Mouse (Mus musculus) liver, adult 2 months (tissue): ENCODE results near the gene Sbno2. TPM values are rescaled to one million over a fixed set of nuclear protein-coding genes. Genes with fewer than 3 reads are reported as not detected.

Experiments used
- DNase-seq: peaks from one replicate; pipeline ENCODE4 v3.0.0-alpha.2; 2011; ENCODE audit warnings: low read depth, low spot score; ENCODE audit errors: extremely low read depth
- H3K27ac ChIP-seq: fragments of 200-500 bp; replicated peaks from 2 replicates; pipeline ENCODE4 v1.5.1; 2012; ENCODE audit warnings: low read depth, mild to moderate bottlenecking, control low read depth, inconsistent platforms, low read length; ENCODE audit not compliant: insufficient read depth
- H3K27me3 ChIP-seq: fragments of 200-500 bp; 2 replicates; pipeline ENCODE4 v1.6.1; 2012; ENCODE audit warnings: mild to moderate bottlenecking, moderate library complexity, low read length, inconsistent platforms; ENCODE audit not compliant: control insufficient read depth, insufficient read depth
- H3K36me3 ChIP-seq: fragments of 200-500 bp; 2 replicates; pipeline ENCODE4 v1.6.1; 2012; ENCODE audit warnings: low read length, inconsistent platforms; ENCODE audit not compliant: control insufficient read depth, insufficient read depth
- H3K4me1 ChIP-seq: fragments of 200-500 bp; 2 replicates; pipeline ENCODE4 v1.6.1; 2011; ENCODE audit warnings: low read length; ENCODE audit not compliant: control insufficient read depth, insufficient read depth
- H3K4me3 ChIP-seq: fragments of 200-500 bp; 2 replicates; pipeline ENCODE4 v1.5.1; 2011; ENCODE audit warnings: low read depth, mild to moderate bottlenecking, control low read depth, low read length, moderate library complexity; ENCODE audit not compliant: insufficient read depth
- H3K79me2 ChIP-seq: fragments of 200-500 bp; 2 replicates; pipeline ENCODE4 v1.6.1; 2012; ENCODE audit warnings: inconsistent platforms, mild to moderate bottlenecking, low read length, moderate library complexity; ENCODE audit not compliant: control insufficient read depth, insufficient read depth
- H3K9ac ChIP-seq: fragments of 200-500 bp; 2 replicates; pipeline ENCODE4 v1.6.1; 2012; ENCODE audit warnings: low read depth, mild to moderate bottlenecking, control low read depth, inconsistent platforms, low read length
- CTCF ChIP-seq: fragments of 200-500 bp; IDR thresholded peaks from 2 replicates; pipeline ENCODE4 v1.5.1; 2011; ENCODE audit warnings: low read depth, low read length, control low read depth
- POLR2A ChIP-seq: fragments of 200-500 bp; IDR thresholded peaks from 2 replicates; pipeline ENCODE4 v1.6.1; 2011; ENCODE audit warnings: low read length, control low read depth; ENCODE audit not compliant: insufficient read depth; ENCODE audit errors: extremely low read depth
- WGBS: fragments of 180-500 bp; shearing (Covaris S2); methylation state at CpG from one replicate; pipeline ENCODE4 v1.1.7; 2018; 5-methylcytosine and 5-hydroxymethylcytosine counted together
- polyA plus RNA-seq: library from polyadenylated mRNA; depleted of rRNA; stranded (reverse); fragments of >200 nt; gene quantifications from 2 replicates; pipeline ENCODE4 v1.2.3, GENCODE M21; 2012
- total RNA-seq: library from RNA; depleted of rRNA; stranded (reverse); fragments of >200 nt; gene quantifications from 2 replicates; pipeline ENCODE4 v1.2.3, GENCODE M21; 2014

Sbno2 gene
- total and polyA plus RNA-seq, 2 experiments = 8.9 to 25.9 TPM

GRCm38 (mm10) chr10:80018739-80019297 lies 86.6 kb downstream of the Sbno2 start:
- no peaks in the 10 kb centered on the region for H3K36me3 ChIP-seq
- no peaks in the 10 kb centered on the region for H3K4me1 ChIP-seq
- 16% methylated on average over 15 of the region's 15 CpGs for WGBS
- TF ChIP-seq POLR2A (no peak), CTCF (no peak)
- peak overlapping the region; percentile 75 for H3K27ac ChIP-seq
- H3K9ac ChIP-seq = peak overlapping the region; percentile 55
- H3K4me3 ChIP-seq = peak overlapping the region; percentile 34; the same call in 1 of the 2 replicates
- DNase-seq = no peak
- no peaks in the 10 kb centered on the region for H3K79me2 ChIP-seq
- no peaks in the 10 kb centered on the region for H3K27me3 ChIP-seq

- Histone ChIP-seq H3K27ac (peak overlapping the region; percentile 29), H3K27me3 (no peaks in the 10 kb centered on the region), H3K4me3 (peak overlapping the region; percentile 35), H3K79me2 (no peaks in the 10 kb centered on the region), H3K36me3 (no peaks in the 10 kb centered on the region), H3K4me1 (no peaks in the 10 kb centered on the region), H3K9ac (peak overlapping the region; percentile 70)
- TF ChIP-seq CTCF (no peak), POLR2A (no peak)
- no peak for DNase-seq
- WGBS = 75% methylated on average over 14 of the region's 14 CpGs
These were observed 87.6 kb downstream of the Sbno2 start for GRCm38 (mm10) chr10:80017771-80018170.

- Histone ChIP-seq H3K36me3 (no peaks in the 10 kb centered on the region), H3K4me1 (no peaks in the 10 kb centered on the region), H3K79me2 (no peaks in the 10 kb centered on the region), H3K9ac (peak overlapping the region; percentile 70), H3K4me3 (peak overlapping the region; percentile 59), H3K27ac (peak overlapping the region; percentile 29), H3K27me3 (no peaks in the 10 kb centered on the region)
- WGBS = 44% methylated on average over 3 of the region's 3 CpGs
- DNase-seq = no peak
- no peak for TF ChIP-seq POLR2A
- no peak for TF ChIP-seq CTCF
These were observed 88.0 kb downstream of the Sbno2 start for GRCm38 (mm10) chr10:80017361-80017760.

- no peak for DNase-seq
- Histone ChIP-seq H3K27me3 (no peaks in the 10 kb centered on the region), H3K27ac (peak overlapping the region; percentile 17), H3K4me1 (no peaks in the 10 kb centered on the region), H3K79me2 (no peaks in the 10 kb centered on the region), H3K9ac (peak overlapping the region; percentile 66), H3K36me3 (no peaks in the 10 kb centered on the region), H3K4me3 (peak overlapping the region; percentile 59)
- TF ChIP-seq POLR2A = no peak
- no peak for TF ChIP-seq CTCF
- 76% methylated on average over 10 of the region's 10 CpGs for WGBS
These were observed 88.4 kb downstream of the Sbno2 start for GRCm38 (mm10) chr10:80016931-80017330.

- Histone ChIP-seq H3K4me3 (peak within 1 kb of the TSS; percentile 59), H3K27ac (peak within 1 kb of the TSS; percentile 17), H3K9ac (peak within 1 kb of the TSS; percentile 66), H3K79me2 (no peaks in the 10 kb centered on the region), H3K27me3 (no peaks in the 10 kb centered on the region), H3K4me1 (no peaks in the 10 kb centered on the region), H3K36me3 (no peaks in the 10 kb centered on the region)
- TF ChIP-seq CTCF (no peak), POLR2A (no peak)
- 60% methylated on average over 11 of the region's 11 CpGs for WGBS
- DNase-seq = peak; percentile 21
These were observed 88.9 kb downstream of the Sbno2 start, which contains the start of gene Arhgap45 for GRCm38 (mm10) chr10:80016511-80016910. TSS of gene Arhgap45 (plus strand) at chr10:80016653.

GRCm38 (mm10) chr10:80015583-80015982 lies 89.8 kb downstream of the Sbno2 start:
- Histone ChIP-seq H3K27me3 (no peaks in the 10 kb centered on the region), H3K79me2 (no peaks in the 10 kb centered on the region), H3K4me1 (no peaks in the 10 kb centered on the region), H3K36me3 (no peaks in the 10 kb centered on the region), H3K4me3 (no peak overlapping the region), H3K27ac (no peak overlapping the region), H3K9ac (no peak overlapping the region)
- TF ChIP-seq CTCF (no peak), POLR2A (no peak)
- no peak for DNase-seq
- 91% methylated on average over 10 of the region's 10 CpGs for WGBS
